Mouse (Mus musculus) limb, embryonic 14.5 days (tissue): Measurements from ENCODE around the gene Rnasek. TPM values are rescaled to one million over a fixed set of nuclear protein-coding genes. Genes with fewer than 3 reads are reported as not detected.

Source experiments
- ATAC-seq: fragments of 200-750 bp; cut with Nextera tagmentation; 2 replicates; pipeline ENCODE4 v1.8.0; 2017; ENCODE audit warnings: low read depth, moderate number of reproducible peaks, moderate TSS enrichment; ENCODE audit not compliant: low FRiP score
- DNase-seq: peaks from one replicate; pipeline ENCODE4 v3.0.0-alpha.2; 2015; ENCODE audit warnings: low spot score
- H3K27ac ChIP-seq: fragments of 300-500 bp; sonication (generic); replicated peaks from 2 replicates; pipeline ENCODE4 v1.5.1; 2014; ENCODE audit warnings: low read depth, mild to moderate bottlenecking, low read length, moderate library complexity, mixed read lengths
- H3K27me3 ChIP-seq: fragments of 300-500 bp; sonication (generic); 2 replicates; pipeline ENCODE4 v1.6.1; 2014; ENCODE audit warnings: low read length, mixed read lengths; ENCODE audit not compliant: control insufficient read depth, insufficient read depth
- H3K36me3 ChIP-seq: fragments of 300-500 bp; sonication (generic); 2 replicates; pipeline ENCODE4 v1.6.1; 2014; ENCODE audit warnings: mild to moderate bottlenecking, low read length, moderate library complexity, mixed read lengths; ENCODE audit not compliant: control insufficient read depth, insufficient read depth
- H3K4me1 ChIP-seq: fragments of 300-500 bp; sonication (generic); 2 replicates; pipeline ENCODE4 v1.6.1; 2014; ENCODE audit warnings: antibody characterized with exemption, low read length, mixed read lengths; ENCODE audit not compliant: control insufficient read depth, insufficient read depth
- H3K4me2 ChIP-seq: fragments of 300-500 bp; sonication (generic); replicated peaks from 2 replicates; pipeline ENCODE4 v1.6.1; 2014; ENCODE audit warnings: low read depth, mild to moderate bottlenecking, low read length, moderate library complexity; ENCODE audit not compliant: severe bottlenecking
- H3K4me3 ChIP-seq: fragments of 300-500 bp; sonication (generic); replicated peaks from 2 replicates; pipeline ENCODE4 v1.5.1; 2014; ENCODE audit warnings: low read length
- H3K9ac ChIP-seq: fragments of 300-500 bp; sonication (generic); 2 replicates; pipeline ENCODE4 v1.6.1; 2014; ENCODE audit warnings: mild to moderate bottlenecking, low read depth, low read length, moderate library complexity; ENCODE audit not compliant: severe bottlenecking
- H3K9me3 ChIP-seq: fragments of 300-500 bp; sonication (generic); 2 replicates; pipeline ENCODE4 v1.6.1; 2016; ENCODE audit warnings: low read length; ENCODE audit not compliant: control insufficient read depth
- POLR2A ChIP-seq: fragments of 200-500 bp; IDR thresholded peaks from 2 replicates; pipeline ENCODE4 v1.8.0; 2012; ENCODE audit warnings: inconsistent platforms, mild to moderate bottlenecking, moderate library complexity, borderline replicate concordance; ENCODE audit not compliant: insufficient read depth, insufficient read length; ENCODE audit errors: extremely low read depth
- WGBS: fragments of 180-500 bp; shearing (Covaris S2); extraction: QIAGEN DNeasy Blood & Tissue Kit; methylation state at CpG from one replicate; pipeline ENCODE4 v1.1.7; 2014; 5-methylcytosine and 5-hydroxymethylcytosine counted together
- polyA plus RNA-seq, 2 experiments: library from polyadenylated mRNA; depleted of rRNA in 1 of 2; stranded (reverse) in 1 of 2; unstranded in 1 of 2; fragments of >200 nt; fragmentation: Nextera tagmentation in 1 of 2; extraction: Ambion mirVana in 1 of 2; gene quantifications; 2 replicates each; pipeline versions ENCODE4 v1.2.1 to v1.2.3; 2012 to 2014

The Rnasek gene
- polyA plus RNA-seq, 2 experiments = 54.0 to 171 TPM

- Histone ChIP-seq H3K27me3 (no peaks in the 10 kb centered on the region), H3K4me3 (no peak overlapping the region), H3K9ac (no peak overlapping the region), H3K36me3 (no peaks in the 10 kb centered on the region), H3K9me3 (no peaks in the 10 kb centered on the region), H3K27ac (no peak overlapping the region), H3K4me1 (no peaks in the 10 kb centered on the region), H3K4me2 (no peak overlapping the region)
- TF ChIP-seq POLR2A = no peak
- WGBS = 61% methylated on average over 3 of the region's 3 CpGs
- ATAC-seq (no peak), DNase-seq (peak; percentile 67)
These were observed 40.8 kb upstream of the Rnasek start for GRCm38 (mm10) chr11:70280441-70280840.

GRCm38 (mm10) chr11:70278961-70279360, 39.3 kb upstream of the Rnasek start:
- Histone ChIP-seq H3K27ac (no peak overlapping the region), H3K9me3 (no peaks in the 10 kb centered on the region), H3K9ac (no peak overlapping the region), H3K4me3 (no peak overlapping the region), H3K27me3 (no peaks in the 10 kb centered on the region), H3K36me3 (no peaks in the 10 kb centered on the region), H3K4me2 (no peak overlapping the region), H3K4me1 (no peaks in the 10 kb centered on the region)
- TF ChIP-seq POLR2A = no peak
- WGBS = 83% methylated on average over 3 of the region's 3 CpGs
- no peak for DNase-seq
- ATAC-seq = no peak

GRCm38 (mm10) chr11:70271641-70272040, 32.0 kb upstream of the Rnasek start:
- no peak overlapping the region for H3K9ac ChIP-seq
- no peak for TF ChIP-seq POLR2A
- 62% methylated on average over 7 of the region's 7 CpGs for WGBS
- H3K27ac ChIP-seq = no peak overlapping the region
- no peaks in the 10 kb centered on the region for H3K9me3 ChIP-seq
- no peak overlapping the region for H3K4me2 ChIP-seq
- peak; percentile 14 for DNase-seq
- no peaks in the 10 kb centered on the region for H3K27me3 ChIP-seq
- H3K4me1 ChIP-seq = no peaks in the 10 kb centered on the region
- no peaks in the 10 kb centered on the region for H3K36me3 ChIP-seq
- H3K4me3 ChIP-seq = no peak overlapping the region
- ATAC-seq = no peak

GRCm38 (mm10) chr11:70266405-70266804, 26.8 kb upstream of the Rnasek start:
- H3K9ac ChIP-seq = no peak overlapping the region
- H3K27me3 ChIP-seq = no peaks in the 10 kb centered on the region
- H3K4me2 ChIP-seq = no peak overlapping the region
- WGBS = 77% methylated on average over 1 of the region's 1 CpGs
- ATAC-seq = no peak
- DNase-seq = peak; percentile 82
- no peaks in the 10 kb centered on the region for H3K9me3 ChIP-seq
- H3K4me1 ChIP-seq = 0 out of 2 replicates have a peak, but pooled peaks cover 6% of the 10 kb centered on the region
- H3K36me3 ChIP-seq = no peaks in the 10 kb centered on the region
- no peak overlapping the region for H3K4me3 ChIP-seq
- TF ChIP-seq POLR2A = no peak
- peak overlapping the region; percentile 3; the same call in 1 of the 2 replicates for H3K27ac ChIP-seq

- 55% methylated on average over 4 of the region's 4 CpGs for WGBS
- ATAC-seq (no peak), DNase-seq (peak; percentile 30)
These were observed 26.2 kb upstream of the Rnasek start for GRCm38 (mm10) chr11:70265819-70266218.

GRCm38 (mm10) chr11:70265252-70265651, 25.6 kb upstream of the Rnasek start:
- Histone ChIP-seq H3K9me3 (no peaks in the 10 kb centered on the region), H3K36me3 (no peaks in the 10 kb centered on the region), H3K4me3 (no peak overlapping the region), H3K27me3 (no peaks in the 10 kb centered on the region), H3K4me1 (0 out of 2 replicates have a peak, but pooled peaks cover 6% of the 10 kb centered on the region), H3K27ac (no peak overlapping the region), H3K4me2 (no peak overlapping the region), H3K9ac (no peak overlapping the region)
- 54% methylated on average over 3 of the region's 3 CpGs for WGBS
- no peak for TF ChIP-seq POLR2A
- DNase-seq = no peak
- ATAC-seq = no peak

More at GRCm38 (mm10) chr11:70265819-70266218, 26.2 kb upstream of the Rnasek start:
- TF ChIP-seq POLR2A = no peak
- Histone ChIP-seq H3K27me3 (no peaks in the 10 kb centered on the region), H3K4me1 (0 out of 2 replicates have a peak, but pooled peaks cover 6% of the 10 kb centered on the region), H3K9me3 (no peaks in the 10 kb centered on the region), H3K36me3 (no peaks in the 10 kb centered on the region), H3K9ac (no peak overlapping the region), H3K4me3 (no peak overlapping the region), H3K4me2 (no peak overlapping the region), H3K27ac (peak overlapping the region; percentile 3; the same call in 1 of the 2 replicates)
